Mouse (Mus musculus): ENCODE measurements at regions not wholly inside any gene's neighbourhood (a gene's known extent, or its start where the extent isn't known, plus 50 kb on each side); places are given as distances from the start of the nearest gene placed in this dataset.

DNA sequence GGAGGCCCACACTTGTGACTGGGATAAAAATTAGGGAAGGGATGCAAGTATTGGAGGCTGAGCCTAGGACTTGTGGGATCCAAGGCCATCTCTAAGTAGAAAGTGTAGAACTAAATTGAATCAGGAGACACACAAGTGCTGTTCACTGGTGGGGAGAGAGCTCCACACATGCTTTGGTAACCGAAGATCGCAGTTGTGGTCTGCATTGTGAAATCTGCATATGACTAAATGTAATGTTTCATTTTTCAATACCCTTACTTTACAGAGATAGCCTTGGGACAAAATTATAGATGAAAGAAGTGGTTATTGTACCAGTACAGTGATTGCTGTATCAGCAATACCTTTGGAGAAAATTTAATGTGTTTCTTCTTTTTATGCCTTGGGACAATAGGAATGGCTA, 85.6 kb upstream of the Ghr start:
- Histone ChIP-seq H3K36me3 (no peaks in the 10 kb centered on the region), H3K4me1 (no peaks in the 10 kb centered on the region), H3K27ac (no peak overlapping the region), H3K27me3 (ENCODE audit: low read depth, poor library complexity, severe bottlenecking) (no peaks in the 10 kb centered on the region), H3K9me3 (replicated peaks) (no peaks in the 10 kb centered on the region), H3K4me3 (no peak overlapping the region)
- WGBS = 98% methylated on average over 2 of the region's 2 CpGs
- no peak for DNase-seq (ENCODE audit: low spot score)

DNA sequence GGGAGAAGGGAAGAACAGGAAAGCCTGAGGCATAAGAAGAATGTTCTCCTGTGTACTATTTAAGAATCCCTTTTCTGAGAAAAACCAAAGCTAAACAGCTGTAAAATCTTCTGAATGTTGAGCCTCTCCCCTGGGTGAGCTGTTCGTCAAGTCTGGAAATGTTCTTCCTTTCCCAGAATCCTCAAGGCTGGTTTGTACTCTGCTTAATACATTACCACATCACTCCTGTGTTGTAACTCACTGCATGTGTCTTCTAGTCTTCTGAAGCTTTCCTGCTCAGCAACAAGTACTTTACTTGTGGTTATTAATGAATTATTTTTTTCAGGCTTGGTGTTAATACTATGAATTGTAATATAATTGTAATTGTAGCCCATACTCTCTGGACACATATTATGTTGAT, 65.4 kb upstream of the Ghr start:
- WGBS = 94% methylated on average over 1 of the region's 1 CpGs

DNA sequence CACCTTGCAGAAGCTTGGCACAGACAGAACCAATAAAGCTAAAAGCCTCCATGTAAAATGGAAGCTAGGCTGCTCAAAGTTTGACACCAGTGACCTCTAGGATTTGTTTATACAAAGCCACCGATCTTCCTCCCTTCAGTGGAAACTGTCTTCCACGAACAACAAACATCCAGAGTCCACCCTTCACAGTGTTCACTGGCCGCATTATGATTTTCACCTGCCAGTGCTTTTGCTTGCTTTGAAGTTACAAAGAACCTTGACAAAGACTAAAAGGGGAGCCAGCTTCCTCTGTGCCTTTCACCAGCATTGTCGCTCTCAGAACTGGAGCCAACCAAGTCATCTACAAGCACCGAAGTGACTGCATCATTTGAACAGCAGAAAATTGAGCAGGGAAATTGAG, 56.8 kb upstream of the Ghr start:
- WGBS = 81% methylated on average over 5 of the region's 5 CpGs
- no peak for DNase-seq (ENCODE audit: low spot score)

More for the DNA sequence above, 65.4 kb upstream of the Ghr start:
- H3K27me3 ChIP-seq (ENCODE audit: low read depth, poor library complexity, severe bottlenecking) = no peaks in the 10 kb centered on the region
- H3K27ac ChIP-seq = no peak overlapping the region
- no peaks in the 10 kb centered on the region for H3K4me1 ChIP-seq
- H3K4me3 ChIP-seq = no peak overlapping the region
- no peak for DNase-seq (ENCODE audit: low spot score)
- no peaks in the 10 kb centered on the region for H3K9me3 ChIP-seq (replicated peaks)
- no peaks in the 10 kb centered on the region for H3K36me3 ChIP-seq

More for the DNA sequence above, 56.8 kb upstream of the Ghr start:
- Histone ChIP-seq H3K4me1 (no peaks in the 10 kb centered on the region), H3K36me3 (no peaks in the 10 kb centered on the region), H3K4me3 (no peak overlapping the region), H3K9me3 (replicated peaks) (no peaks in the 10 kb centered on the region), H3K27me3 (ENCODE audit: low read depth, poor library complexity, severe bottlenecking) (no peaks in the 10 kb centered on the region), H3K27ac (no peak overlapping the region)
